Mouse (Mus musculus): ENCODE data around the gene Kcnip4.
A peak's percentile ranks its signal among the peaks of the same experiment; 100 is the strongest.

Kcnip4 gene

DNA sequence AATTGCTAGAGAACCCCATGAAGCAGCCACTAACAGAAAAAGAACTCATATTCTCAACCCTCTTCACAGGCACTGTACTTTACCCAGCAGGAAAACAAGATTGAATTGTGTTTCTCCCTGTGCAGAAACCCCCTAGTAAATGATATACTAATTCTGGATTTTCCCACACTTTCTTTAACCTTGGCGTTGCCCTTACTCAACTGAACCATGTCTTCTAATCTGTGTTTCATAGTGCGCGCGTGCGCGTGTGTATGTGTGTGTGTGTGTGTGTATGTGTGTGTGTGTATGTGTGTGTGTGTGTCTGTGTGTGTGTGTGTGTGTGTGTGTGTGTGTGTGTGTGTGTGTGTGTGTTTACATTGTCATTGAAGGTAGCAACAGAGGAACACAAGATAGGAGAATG is 283.0 kb downstream of the Kcnip4 start:
- no peak for DNase-seq

DNA sequence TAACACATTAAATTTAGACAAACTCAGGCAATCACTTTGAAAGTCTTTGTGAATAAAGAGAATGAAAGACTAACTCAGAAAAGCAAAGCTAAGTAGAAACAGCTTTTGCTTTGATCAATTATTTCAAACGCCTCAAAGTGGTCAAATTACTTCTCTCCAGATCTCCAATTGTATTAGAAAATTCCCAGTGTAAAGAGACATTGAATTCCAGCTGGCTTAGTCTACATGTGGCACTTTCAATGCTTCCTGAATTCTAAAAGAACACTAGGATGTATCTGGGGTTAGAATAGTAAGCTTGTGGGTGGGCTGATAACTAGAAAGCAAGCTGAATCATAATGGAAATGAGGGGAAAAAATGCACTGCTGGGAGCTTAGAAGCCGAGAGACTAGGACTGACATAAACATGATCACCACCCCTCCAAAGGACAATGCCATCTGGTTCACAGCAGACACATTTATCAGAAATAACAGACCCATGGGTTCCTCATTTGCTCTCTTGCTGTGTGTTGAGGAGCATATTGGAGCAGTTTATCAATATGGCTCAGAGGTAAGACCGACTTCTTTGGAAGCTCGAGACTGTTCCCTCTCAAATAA is 323.4 kb downstream of the Kcnip4 start:
- DNase-seq: no peak

- DNase-seq: no peak
Measured at GRCm38 (mm10) chr5:49188236-49188635, 336.5 kb downstream of the Kcnip4 start.

- DNase-seq: no peak
Measured at GRCm38 (mm10) chr5:49150116-49150811, 374.4 kb downstream of the Kcnip4 start.

DNA sequence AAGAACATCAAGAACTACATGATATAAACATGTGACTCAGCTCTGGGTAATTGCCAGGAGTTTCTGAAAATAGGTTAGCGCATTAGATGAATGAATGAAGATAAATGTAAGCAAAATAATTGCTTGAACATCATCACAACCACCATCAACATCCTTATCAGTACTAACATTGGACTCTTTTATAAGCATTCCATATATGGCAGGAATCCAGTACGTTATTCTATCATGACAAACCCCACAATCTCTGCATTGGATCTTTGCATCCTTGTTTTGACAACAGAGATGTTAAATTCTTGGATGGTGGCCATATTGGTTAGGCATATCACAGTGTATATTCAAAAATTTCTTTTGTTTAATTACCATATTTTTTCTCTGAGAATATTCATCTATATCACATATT is 375.0 kb downstream of the Kcnip4 start:
- DNase-seq: no peak

DNA sequence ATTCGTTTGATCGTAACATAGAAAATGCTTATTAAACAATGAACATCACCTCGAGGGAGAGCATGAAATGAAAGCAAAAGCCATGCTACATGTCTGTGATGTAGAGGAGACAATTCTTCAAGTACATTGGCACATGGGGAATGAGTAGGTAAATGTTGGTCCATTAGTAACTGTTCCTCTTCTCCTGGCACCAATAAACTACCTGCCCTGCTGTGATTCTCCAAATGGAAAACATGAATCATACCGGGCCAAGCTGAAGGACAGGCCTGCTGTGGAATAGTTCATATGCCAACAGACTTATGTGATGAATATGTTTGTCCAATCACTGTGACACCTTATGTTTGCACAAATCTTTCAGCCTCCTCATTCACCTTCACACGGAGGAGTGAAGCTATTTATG is 429.3 kb downstream of the Kcnip4 start:
- no peak for DNase-seq

- no peak for DNase-seq
Measured at GRCm38 (mm10) chr5:49094945-49095344, 429.8 kb downstream of the Kcnip4 start.

- no peak for DNase-seq
Measured at GRCm38 (mm10) chr5:49094306-49094705, 430.4 kb downstream of the Kcnip4 start.

DNA sequence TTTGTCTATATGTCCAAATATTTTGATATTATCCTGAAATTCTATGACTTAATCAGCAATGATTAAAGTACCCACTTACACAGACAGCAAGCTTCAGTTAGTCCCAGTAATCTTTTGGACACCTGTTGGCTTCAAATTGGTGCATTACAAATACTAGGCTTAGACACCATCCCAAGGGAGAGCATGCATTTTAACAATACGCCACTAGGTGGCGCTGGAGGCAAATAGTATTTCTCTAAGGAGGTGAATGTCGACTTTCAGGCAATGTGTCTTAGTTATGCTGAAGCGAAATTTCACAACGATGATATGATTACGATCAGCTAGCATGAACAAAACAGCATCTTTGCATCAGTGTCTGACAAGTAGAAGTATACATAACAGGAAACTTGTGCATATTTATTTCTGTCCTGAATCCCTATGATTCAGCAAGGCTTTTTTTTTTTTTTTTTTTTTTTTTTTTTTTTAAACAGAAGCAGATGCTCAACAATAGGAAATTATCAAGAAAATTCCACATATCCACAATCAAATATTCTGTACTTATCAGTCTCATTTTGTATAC is 434.5 kb downstream of the Kcnip4 start:
- peak; percentile 83 for DNase-seq

DNA sequence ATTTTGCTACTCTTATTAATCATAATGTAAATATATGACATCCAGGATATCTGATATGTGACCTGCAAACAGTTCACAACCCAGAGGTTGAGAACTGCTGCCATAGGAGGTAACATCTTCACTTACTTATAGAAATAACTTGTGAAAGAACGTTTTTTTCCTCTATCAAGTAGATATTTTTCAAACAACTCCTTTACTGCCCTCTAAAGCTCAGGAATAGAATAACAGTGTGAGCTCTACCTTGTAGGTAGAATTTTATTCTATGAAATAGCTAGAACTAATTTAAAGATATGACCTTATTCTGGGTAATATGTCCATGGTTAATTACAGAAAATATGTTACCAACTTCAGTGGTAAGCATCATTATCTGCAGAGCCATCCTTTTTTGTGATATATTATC is 459.1 kb downstream of the Kcnip4 start:
- no peak for DNase-seq

- DNase-seq: no peak
Measured at GRCm38 (mm10) chr5:49058926-49059325, 465.8 kb downstream of the Kcnip4 start.

GRCm38 (mm10) chr5:49057636-49058340 is 466.9 kb downstream of the Kcnip4 start:
- no peak for DNase-seq

DNA sequence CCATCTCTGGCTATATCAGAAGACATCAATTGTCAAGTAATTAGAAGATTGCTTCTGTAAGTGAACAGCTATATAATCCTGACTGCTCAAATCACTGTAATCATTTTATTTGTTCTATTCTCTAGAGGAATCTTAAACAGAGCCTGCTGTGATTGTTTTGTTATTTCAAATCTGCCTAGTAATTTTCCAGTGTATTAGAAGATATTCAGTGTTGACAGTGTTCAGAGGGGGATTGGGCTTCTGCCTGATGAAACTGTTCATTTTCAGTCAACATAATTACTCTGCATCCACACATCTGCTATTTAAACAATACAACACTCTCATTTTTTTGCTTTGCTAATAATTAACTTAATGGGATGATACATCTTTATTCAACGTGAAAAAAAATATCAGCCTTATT is 476.7 kb downstream of the Kcnip4 start:
- no peak for DNase-seq

- DNase-seq: no peak
Measured at GRCm38 (mm10) chr5:49041259-49041845, 483.4 kb downstream of the Kcnip4 start.

GRCm38 (mm10) chr5:48997359-48997758 is 527.3 kb downstream of the Kcnip4 start:
- no peak for DNase-seq

- DNase-seq: peak; percentile 20
Measured at GRCm38 (mm10) chr5:48989145-48989659, 535.5 kb downstream of the Kcnip4 start.

DNA sequence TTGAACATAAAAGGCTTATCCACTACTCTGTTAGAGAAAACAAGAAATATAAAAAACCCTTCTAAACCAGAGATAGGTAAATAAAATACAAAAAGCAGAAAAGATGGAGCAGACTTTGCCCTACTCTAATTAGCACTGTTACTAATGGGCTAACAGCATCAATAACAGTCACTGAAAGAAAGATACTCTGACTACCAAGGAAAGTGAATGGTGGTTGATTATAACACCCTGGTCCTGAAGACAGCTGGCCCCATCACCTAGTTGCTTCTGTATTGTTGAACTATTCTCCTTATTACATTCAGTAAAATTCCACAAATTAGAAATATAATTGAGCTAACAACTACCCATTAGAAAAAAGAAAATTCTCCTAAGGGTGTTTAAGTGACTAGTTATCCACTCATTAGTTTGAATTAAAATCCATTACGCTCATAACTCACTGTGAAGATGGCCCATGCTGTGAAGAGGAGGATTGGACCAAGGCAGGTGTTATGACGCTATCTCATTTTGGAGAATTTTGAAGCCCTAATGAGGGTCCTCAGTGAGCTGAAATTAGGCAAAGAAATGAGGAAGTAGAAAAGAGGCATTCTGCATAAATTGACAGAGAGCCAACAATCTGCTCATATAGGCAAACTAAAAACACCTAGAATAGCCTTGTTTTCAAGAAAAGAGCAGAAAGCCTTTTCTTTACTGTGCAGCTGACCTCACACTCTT is 582.2 kb downstream of the Kcnip4 start:
- DNase-seq: no peak

DNA sequence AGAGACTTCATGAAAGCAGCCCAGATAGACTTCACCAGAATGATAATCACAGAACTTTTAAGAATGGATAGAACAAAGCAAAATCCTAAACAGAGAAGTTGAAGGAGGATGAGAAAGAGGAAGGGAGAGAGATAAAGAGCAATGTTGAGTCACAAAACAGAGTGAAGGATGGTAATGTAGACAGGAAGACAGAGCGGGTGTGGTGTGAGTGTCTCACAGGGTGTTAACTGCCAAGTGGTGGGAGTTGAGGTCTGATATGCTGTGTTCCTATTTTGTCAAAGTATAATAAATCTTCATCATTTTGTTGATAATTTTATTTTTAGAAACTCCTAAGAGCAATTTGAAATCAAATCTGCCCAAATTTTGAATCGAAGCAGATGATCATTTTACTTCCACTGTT is 592.8 kb downstream of the Kcnip4 start:
- no peak for DNase-seq

GRCm38 (mm10) chr5:48890216-48890615 is 634.5 kb downstream of the Kcnip4 start:
- peak; percentile 3 for DNase-seq

DNA sequence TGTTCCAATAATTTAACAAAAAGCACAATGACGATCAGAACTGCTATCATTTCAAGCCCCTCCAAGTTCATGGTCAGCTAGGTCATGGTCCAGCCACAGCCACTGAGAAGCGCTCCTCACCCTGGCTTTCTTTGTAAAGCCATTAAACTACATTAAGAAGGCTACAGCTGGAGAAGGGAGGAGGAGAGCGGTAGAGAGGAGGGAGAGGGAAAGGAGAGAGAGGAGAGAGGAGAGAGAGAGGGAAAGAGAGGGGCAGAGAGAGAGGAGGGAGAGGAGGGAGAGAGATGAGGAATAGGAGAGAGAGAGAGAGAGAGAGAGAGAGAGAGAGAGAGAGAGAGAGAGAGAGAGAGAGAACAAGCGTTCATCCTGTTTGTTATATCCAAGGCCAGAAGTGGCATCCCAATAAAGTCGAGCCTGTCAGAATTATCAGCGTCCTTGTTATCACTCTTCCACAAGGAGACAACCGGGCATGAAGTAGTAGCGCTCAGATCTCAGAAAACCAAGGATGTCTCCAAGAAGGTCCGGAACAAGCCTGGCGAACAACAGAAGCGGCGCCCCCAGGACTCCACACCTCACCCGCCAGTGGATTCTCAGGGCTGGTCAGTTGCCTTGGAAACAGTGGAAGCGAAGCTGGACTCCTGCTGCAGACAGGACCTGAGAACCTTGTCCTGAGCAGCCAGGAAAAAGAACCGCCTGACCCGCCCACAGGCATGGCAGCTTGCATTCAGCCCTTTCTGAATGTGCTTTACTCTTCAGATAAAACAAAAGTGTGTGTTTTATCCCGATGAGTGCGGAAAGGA is 635.1 kb downstream of the Kcnip4 start:
- DNase-seq: peak; percentile 24

- DNase-seq: no peak
Measured at GRCm38 (mm10) chr5:48878081-48878480, 646.6 kb downstream of the Kcnip4 start.
